Mouse (Mus musculus) retina, adult 2 months (tissue): ENCODE measurements around the gene Nfkbie.

ENCODE experiments used
- DNase-seq: peaks from one replicate; pipeline ENCODE4 v3.0.0-alpha.2; 2012; ENCODE audit warnings: low read depth, low spot score

Nfkbie gene

DNA sequence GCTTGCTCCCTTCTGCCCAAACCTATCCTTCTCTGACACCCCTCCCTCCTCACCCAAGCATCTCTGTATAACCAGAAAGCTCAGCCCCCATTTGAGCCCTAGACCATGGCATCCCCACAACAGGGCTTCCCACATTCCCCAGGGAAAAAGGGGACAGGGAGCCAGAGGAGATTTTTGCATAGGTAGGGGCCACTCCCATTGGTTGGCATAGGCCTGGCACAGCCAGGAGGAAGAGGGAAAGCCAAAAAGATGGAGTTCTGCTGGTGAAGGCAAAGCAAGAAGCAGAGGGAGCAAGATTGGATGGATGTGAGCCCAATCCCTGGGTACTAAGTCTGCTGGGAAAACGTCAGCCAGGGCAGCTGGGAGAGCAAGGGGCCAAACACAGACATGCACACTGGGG, 12.4 kb upstream of the Nfkbie start:
- DNase-seq: no peak

GRCm38 (mm10) chr17:45544001-45544872, 11.3 kb upstream of the Nfkbie start:
- no peak for DNase-seq

DNA sequence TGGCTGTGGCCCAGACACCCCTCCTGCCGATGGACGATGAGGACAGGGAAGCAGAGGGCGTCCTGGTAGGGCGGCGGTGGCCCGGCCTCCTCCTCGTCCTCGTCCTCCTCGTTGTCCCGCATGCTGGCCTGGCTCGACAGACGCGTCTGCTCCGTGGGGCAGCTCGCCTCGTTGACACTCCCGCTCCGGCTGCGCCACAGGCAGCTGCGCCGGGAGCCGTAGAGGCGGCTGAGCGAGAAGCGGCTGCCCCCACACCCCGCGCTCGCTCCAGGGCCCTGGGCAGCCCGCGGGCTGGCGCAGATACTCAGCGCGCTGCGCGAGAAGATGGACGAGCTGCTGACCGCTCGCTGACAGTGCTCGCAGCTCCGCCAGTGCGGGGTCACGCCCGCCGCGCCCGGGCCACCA, 10.6 kb upstream of the Nfkbie start:
- DNase-seq: no peak

- no peak for DNase-seq
Measured at GRCm38 (mm10) chr17:45545278-45545961, 10.1 kb upstream of the Nfkbie start.

DNA sequence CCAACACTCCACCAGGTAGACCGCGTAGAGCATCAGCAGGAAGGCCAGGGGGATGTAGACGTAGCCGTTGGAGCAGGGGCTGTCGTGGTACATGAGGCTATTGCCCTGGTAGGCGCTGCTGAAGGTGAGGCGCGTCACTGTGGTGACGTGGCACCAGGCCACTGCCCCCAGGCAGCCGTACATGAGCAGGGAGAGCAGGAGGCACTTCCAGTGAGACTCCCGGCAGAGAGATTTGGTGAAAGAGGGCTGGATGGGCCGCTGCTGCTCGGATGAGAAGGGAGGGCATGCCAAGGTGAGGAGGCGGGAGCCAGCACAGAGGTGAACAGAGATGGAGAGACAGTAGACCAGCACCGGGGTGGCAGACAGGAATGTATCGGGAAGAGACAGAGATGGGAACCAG, 8.6 kb upstream of the Nfkbie start:
- DNase-seq: no peak

DNA sequence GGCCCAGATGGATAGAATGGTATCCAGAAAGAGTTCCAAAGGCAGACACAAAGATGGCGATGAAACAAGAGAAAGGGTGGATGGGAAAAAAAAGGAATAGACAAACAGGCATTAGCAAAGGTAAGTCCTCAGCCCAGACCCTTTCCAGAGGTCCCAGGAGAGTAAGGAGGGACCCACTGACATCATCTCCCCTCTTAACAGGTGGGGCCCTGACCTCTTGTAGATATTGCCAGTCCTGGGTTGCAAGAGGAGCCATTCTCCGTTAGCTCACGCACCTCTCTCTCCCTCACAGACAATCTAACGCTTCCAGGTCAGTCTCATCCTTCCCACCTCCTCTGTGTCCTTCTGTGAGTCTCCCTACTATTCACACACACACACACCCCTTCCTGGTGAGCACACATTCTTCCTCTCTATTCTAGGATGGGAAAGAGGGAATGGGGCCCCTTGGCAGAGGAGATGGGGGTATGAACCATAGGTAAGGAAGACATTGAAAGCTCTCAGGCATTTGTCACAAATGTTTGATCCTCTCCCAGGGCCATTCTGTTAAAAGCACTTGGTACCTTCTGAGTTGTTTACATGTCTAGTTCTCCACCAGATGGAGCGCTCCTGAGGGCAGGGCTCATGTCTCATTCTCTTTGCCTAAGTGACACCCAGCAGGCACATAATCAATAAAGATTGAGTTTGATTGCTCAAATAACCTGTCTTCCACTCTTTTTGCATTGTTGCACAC, 7.9 kb upstream of the Nfkbie start:
- DNase-seq: no peak

- DNase-seq: no peak
Measured at GRCm38 (mm10) chr17:45548541-45549512, 6.7 kb upstream of the Nfkbie start.

- DNase-seq: no peak
Measured at GRCm38 (mm10) chr17:45549617-45550181, 5.8 kb upstream of the Nfkbie start, which contains the start of gene Tmem151b. Gene Tmem151b, minus strand, starts transcription at chr17:45549677.

- no peak for DNase-seq
Measured at GRCm38 (mm10) chr17:45550253-45550652, 5.2 kb upstream of the Nfkbie start.

GRCm38 (mm10) chr17:45551249-45551796, 4.2 kb upstream of the Nfkbie start:
- DNase-seq: no peak

DNA sequence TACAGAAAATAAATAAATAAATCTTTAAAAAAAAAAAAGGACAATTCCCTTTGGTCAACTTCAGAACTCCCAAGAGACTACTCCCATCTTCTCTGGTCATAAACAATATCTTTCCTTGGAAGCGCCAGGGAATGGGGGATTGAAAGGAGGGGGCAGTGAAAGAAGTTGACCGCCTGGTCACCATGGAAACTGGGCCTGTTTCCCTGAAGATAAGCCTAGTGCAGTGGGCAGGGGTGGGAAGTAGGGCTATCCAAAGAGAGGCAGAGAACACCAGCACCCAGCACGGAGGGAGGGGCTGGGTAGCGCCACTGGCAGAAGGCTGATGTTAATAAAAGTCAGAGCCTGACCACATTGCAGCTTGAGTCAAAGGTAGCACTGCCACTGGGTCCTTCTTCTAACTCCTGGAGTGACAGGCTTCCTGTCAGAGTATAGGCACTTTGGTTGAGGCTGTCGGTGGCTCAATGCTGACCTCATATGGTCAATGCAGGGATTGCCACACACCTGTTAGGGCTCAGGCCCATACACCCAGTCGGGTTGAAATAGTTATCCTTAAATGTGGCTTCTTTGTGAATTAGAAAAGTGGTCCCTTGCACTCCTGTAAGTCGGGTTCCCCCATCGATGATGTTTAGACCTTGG, 3.6 kb upstream of the Nfkbie start:
- no peak for DNase-seq

DNA sequence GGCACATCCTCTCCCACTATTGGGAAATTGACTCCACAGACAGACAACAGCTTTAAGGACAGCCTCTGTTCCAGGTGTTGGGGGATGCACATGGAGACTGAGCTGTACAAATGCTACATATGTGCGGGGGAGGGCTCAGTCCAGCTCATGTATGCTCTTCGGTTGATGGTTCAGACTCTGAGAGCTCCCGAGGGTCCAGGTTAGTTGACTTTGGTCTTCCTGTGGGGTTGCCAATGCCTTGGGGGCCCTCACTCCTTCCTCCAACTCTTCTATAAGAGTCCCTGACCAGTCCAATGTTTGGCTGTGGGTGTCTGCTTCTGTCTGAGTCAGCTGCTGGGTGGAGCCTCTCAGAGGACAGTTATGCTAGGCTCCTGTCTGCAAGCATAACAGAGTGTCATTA, 2.4 kb upstream of the Nfkbie start:
- DNase-seq: no peak

- DNase-seq: no peak
Measured at GRCm38 (mm10) chr17:45554420-45554819, 1.1 kb upstream of the Nfkbie start.

DNA sequence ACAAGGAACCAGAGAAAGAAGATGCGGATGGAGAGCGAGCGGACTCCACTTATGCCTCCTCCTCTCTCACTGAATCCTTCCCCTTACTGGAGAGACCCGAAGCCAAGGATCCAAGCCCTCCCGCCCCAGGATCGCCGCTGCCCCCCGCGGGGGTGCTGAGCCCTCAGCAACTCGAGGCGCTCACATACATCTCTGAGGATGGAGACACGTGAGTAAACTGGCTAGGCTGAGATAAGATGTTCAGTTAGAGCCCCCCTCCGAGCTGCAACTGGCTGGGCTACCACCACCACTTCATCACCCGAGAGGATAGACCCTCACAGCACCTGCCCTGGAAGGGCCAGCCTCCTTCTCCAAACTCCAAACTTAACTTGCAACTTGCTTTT, 595 bp downstream of the Nfkbie start:
- DNase-seq: no peak

GRCm38 (mm10) chr17:45556514-45557245, 1.2 kb downstream of the Nfkbie start:
- DNase-seq: no peak

GRCm38 (mm10) chr17:45557246-45557824, 1.8 kb downstream of the Nfkbie start:
- no peak for DNase-seq

GRCm38 (mm10) chr17:45557998-45558862, 2.7 kb downstream of the Nfkbie start:
- DNase-seq: no peak
